Mouse (Mus musculus): ENCODE results near the gene Ttll12.

The Ttll12 gene

DNA sequence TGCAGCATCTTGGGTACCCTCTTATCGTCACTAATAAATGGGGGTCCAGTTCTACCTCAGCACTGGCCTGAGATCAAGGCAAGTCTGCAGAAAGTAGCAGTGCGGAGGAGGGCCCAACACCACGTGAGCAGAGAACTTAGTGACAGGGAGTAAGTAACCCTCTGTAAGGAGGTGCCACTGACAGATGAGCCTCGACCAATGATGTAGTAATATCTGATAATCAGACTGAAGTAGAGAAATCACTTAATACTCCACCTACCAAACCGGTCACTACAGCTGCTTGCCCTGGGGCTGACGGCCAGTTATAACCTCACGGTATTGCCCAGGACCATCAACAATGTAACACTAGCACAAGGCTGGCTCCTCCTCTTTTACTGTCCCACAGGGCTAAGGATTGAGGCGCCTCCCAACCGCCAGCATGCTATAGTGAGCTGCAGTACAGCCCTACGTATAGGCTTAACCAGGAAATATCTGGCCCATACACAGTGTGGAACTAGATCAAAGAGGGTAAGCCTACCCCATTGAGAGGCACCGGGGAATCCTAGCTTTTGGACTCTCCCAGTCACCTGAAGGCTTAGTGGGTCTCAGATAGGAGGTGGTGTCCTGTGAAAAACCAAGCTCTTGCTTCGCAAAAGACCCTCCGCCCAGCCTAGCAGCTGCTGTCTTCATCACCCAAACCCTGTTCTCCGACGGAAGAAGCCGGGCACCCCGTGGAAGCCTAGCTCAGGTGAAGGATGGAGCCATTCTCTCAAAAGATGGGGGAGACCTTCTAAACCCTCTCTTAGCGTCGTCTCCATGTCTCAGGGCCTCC lies 1.1 kb downstream of the Ttll12 start:
- peak; percentile 55 for DNase-seq (ENCODE audit: low spot score)

DNA sequence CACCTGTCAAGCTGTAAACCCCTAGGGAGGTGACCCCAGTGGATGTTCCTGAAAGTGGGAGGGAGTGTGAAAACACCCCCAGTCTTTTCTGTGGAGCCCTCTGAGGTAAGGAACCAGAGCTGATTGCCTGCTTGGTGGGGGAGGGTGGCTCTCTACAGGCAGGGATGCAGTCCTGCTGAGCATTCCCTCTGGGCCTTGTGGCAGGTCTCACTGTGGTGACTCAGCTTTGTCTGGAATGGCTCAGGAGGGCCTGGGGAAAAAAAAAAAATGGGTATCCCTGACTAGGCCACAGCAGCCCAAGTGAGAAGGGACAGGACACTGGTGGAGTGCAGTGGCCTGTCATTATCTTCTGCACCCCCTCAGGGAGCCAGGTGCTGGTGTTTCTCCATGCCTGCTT lies 1.8 kb downstream of the Ttll12 start:
- DNase-seq (ENCODE audit: low spot score), result no peak

DNA sequence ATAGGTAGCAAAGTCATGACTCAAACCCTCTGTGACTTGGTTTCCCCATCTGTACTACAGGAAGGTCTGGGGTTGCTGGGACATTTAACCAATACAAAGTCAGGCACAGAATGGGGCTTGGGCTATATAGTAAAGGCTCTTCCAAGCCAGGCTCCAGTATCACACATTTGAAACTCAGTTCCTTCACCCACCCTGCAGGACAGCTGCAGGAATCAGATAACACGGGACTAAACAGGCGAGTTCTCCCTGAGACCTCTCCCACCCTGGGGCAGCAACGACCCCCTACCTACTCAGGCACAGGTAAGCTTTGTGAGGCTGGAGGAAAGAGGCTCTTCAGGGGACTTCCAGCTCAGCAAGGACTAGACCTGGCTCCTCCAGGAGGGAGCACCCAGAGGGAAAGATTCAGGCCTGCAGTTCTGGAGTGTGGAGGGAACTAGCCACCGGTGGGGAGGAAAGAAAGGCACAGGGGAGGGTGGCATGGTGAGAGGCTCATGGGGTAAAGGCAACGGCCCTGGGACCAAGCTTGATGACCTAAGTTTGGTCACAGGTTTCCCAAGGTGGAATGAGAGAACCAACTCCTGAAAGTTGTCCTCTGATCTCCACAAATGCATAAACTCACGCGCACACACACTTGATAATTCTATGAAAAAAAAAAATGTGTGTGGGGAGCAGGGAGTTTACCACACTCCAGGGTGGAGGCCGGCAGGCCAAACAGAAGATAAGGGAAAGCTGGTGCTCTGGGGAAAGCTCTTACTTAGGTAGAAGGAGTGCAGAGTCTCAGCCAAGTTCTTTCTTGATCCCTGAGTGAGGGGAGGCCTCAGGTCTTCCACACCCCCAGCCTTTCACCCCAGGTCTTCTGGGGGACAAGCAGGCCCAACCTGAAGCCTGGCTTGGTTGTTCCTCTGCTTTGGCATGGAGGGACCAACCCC lies 2.4 kb downstream of the Ttll12 start:
- DNase-seq (ENCODE audit: low spot score), result no peak

DNA sequence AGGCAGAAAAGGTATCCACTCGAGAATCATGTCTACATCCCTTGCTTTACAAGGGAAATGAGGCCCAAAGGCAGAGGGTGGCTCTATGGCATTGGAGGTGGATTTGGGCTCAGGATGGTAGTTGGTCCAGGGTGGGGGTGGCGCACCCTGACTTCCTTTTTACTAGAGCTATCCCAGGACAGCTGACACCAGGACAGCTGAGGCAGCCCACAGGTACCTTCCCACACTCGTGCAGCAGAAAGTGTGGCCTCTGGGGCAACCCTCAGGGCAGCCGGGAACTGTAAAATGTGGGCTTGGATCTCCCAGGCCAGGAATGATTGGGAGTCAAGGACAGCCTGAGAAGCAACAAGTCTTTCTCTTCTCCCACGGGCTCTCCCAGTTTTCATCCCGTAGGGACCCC lies 3.2 kb downstream of the Ttll12 start:
- DNase-seq (ENCODE audit: low spot score), result no peak

DNA sequence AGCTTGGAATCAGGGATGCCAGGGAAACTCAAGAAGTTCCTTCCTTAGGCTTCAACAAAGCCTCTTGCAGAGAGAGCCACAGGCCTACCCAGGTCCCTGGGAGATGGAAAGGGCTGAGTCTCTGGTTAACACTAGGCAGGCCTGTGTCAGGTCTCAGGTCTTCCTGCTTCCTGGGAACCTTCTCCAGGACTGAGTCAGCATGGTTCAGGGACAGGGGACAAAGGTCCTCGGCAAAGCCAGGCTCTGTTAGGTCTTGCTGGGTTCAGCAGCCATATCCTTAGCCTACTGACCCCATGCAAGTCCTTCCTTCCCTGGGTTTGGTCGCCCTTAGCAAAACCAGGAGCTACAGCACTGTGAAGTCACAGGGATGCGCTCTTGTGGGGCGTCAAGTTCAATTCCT lies 4.1 kb downstream of the Ttll12 start:
- DNase-seq (ENCODE audit: low spot score), result no peak

DNA sequence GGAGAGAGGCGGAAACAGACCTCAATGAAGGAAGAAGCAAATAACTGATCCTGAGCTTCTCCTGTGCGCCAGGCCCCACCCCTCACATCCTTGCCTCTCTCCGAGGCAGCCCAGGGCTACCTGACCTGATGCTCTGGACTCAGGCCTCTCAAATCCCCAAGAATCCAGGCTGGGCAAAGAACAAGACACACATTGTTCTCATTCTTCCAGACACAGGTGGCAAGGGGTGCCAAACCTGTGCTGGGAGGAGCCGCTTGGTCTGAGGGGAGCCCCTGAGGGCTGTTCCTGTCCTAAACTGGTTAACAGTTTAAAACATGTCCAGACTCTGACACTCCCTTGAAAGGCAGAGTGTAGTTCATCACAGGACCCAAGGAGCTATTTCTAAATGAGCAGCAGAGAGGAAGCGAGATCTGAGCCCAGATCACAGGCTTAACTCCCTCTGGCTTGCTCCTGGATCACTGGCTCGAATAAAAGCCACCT lies 10.2 kb downstream of the Ttll12 start:
- no peak for DNase-seq (ENCODE audit: low spot score)

DNA sequence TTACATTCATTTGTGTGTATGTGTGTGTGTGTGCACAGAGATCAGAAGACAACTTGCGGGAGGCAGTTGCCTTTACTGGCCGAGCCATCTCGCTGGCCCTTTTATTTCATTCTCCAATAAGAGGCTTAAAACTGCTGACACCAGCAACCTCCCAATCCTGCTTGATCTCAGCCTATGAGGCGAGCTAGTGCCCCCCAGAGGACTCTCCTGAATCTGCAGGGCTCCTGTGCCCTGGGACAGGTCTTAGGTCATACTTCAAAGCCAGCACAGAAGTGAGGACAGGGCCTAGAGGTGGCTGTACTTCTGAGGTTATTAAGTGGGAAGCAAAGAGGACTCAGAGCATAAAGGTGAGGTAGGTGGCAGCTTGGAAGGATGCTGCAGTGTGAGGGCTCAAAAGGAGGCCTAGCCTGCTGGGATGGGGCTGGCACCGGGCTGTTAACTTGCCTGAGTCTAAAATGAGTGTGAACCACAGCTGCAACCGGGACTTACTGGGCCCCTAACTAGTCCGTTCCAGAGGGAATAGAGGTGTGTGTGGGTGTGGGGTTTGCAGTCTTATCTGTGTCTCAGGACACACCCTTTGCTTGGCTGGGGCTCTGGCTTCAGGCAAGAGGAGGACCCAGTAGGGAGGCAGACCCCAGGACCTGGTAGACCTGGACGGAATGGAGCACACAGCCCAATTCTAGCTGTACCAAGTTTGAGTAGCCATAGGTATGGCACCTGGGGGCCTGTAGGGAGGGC lies 11.4 kb downstream of the Ttll12 start:
- DNase-seq (ENCODE audit: low spot score), result peak; percentile 63

DNA sequence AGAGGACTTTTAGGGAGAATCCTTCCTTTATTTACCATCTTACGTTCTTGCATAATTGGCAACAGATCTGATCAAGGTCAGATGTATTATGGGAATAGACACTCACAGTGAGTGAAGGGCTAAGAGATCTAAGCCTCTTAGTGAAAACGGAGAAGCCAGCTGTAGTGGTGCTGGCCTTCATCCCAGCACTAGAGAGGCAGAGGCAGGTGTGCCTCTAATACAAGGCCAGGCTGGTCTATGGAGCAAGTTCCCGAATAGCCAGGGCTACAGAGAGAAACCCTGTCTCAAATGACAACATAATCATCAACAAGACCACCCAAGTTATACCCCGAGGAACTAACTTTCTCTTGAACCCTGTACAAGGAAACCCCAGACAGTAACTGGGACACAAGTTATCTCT lies 12.0 kb downstream of the Ttll12 start:
- DNase-seq (ENCODE audit: low spot score), result no peak

DNA sequence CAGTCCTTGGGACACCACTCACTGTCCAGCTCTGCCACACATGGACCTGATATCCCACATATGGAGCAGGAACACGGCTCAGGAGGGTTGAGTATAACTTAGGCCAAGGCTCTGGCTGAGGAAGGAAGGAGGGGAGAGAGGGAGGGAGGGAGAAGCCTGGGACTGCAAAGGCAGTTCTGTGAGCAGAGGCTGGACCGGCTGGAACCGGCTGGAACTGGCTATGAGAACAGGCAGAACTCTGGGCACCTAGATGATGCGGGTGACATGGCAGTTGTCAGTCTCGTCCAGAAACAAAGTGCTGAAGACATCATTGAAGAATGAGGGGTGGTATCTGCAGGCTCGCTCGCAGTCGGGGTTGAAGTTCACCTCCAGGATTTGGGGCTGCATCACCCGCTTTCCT lies 18.3 kb downstream of the Ttll12 start:
- no peak for DNase-seq (ENCODE audit: low spot score)

DNA sequence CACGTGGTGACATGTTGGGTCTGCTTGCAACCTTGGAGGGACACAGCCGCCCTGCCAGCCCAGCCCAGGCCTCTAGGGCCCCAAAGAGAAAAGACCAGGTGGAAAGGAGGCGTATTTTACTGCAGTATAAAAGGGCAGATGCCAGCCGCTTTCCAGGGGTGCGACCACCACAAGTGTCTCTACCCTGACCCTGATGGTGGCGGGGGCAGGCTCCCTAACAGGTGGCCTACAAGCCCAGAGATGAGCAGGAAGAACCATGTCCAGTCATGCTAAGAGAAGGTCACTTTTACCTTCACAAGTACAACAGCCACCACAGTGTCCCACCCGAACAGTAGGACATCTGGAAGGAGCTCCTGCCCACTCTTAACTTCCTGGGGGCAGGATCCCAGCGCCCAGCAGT lies 19.4 kb downstream of the Ttll12 start:
- DNase-seq (ENCODE audit: low spot score), result no peak

DNA sequence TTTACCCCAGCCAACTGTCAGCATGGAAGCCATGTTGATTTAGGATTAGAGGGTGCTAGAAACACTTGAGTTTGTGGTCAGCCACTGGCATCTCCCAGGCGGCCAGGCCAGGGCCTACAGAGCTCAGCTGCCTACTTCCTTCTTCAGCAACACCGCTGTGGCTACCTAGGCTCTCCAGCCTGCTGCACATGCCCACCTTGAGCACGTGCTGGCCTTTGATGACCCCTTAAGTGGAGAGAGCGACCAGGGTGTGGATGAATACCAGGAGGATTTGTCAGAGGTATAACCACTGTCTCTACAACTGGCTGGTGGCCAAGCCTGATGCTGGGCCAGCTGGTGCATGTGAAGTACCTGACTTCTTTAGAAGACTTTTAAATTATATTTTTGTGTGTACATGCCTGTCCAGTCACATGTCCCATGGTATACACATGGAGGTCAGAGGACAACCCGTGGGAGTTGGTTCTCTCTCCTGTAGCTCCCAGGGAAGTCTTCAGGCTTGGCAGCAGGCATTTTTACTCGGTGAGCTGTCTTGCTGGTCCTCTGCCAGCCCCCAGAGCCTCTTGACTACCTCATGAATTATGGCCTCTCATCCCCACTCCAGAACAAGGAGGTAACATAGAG lies 20.1 kb downstream of the Ttll12 start:
- no peak for DNase-seq (ENCODE audit: low spot score)

DNA sequence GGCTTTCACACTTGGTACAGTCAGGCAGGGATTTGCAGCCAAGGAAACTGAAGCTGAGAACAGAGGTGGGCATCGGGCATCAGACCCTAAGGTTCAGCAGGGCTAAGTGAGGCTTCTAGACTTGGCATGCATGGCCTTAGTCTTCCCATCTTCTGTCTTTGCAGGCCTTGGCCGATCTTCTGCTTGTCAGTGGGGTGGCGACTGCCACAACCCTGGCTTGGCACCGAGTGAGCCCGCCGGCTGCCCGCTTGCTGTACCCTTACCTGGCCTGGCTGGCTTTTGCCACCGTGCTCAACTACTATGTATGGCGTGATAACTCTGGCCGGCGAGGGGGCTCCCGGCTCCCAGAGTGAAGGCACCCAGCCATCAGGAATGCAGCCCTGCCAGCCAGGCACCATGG lies 21.4 kb downstream of the Ttll12 start:
- DNase-seq (ENCODE audit: low spot score), result no peak

DNA sequence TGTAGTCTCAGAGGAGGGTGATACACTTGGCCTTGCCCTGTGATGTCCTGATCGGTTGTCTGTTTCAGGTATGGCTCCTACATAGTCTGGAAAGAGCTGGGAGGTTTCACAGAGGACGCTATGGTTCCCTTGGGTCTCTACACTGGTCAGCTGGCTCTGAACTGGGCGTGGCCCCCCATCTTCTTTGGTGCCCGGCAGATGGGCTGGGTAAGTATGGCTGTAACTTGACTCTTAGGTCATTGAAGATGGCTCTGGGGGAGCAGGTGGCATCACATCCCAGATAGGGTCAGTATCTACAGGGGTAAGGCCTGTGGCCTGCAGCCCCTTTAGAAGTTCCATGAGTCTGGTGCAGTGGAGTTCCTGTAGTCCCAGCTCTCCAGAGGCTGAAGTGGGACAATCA lies 22.8 kb downstream of the Ttll12 start:
- no peak for DNase-seq (ENCODE audit: low spot score)

DNA sequence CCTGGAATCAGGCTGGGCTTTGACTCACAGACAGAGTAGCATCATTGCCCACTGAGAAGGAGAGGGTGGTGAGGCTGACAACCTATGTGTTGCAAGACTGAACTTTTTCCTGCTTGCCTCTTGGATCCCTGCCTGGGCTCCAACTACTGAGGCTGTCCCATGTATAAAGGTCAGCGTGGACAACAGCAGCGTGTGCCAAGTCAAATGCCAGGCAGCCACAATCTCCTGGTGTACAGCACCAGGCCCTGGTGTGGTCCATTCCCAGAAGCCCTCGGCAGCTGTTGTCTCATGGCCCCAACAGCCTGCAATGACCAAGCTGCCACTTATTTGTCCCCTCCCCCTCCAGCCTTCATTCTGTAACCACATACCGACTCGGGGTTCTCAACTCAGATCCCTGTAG lies 23.3 kb downstream of the Ttll12 start:
- no peak for DNase-seq (ENCODE audit: low spot score)

DNA sequence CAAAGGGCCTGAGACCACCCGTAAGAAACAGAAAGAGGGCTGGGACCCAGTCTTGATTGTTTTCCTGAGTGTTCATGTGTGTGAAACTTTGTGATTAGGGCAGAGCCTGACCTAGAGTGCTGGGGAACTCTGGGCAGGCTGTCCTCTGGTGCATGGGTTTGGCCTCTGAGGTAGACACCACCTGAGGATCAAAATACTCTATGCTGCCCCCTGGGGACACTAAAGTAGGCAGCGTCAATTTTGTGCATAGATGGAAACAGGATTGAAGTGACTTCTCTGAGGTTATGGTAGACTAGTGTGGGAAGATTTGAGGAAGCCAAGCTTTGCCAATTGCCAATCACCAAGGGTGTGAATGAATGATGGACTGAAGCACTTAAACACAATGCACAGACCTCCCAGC lies 24.3 kb downstream of the Ttll12 start:
- peak; percentile 15 for DNase-seq (ENCODE audit: low spot score)

DNA sequence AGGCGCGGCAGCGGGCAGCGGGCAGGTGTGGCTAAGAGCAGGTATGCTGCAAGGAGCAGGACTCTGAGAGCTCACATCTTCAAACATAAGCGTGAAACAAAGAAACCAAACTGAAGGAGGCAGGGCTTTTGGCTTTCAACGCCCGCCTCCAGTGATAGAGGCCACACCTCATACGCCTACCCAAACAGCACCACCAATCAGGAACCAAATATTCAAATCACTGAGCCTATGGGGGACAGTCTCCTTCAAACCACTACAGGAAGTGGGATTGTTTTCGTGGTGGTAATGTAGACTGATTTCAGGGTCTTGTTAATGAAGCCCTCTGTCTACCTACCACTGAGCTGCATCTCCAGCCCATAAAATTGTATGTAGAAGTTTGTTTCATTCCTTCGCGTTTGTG lies 25.3 kb downstream of the Ttll12 start:
- no peak for DNase-seq (ENCODE audit: low spot score)

DNA sequence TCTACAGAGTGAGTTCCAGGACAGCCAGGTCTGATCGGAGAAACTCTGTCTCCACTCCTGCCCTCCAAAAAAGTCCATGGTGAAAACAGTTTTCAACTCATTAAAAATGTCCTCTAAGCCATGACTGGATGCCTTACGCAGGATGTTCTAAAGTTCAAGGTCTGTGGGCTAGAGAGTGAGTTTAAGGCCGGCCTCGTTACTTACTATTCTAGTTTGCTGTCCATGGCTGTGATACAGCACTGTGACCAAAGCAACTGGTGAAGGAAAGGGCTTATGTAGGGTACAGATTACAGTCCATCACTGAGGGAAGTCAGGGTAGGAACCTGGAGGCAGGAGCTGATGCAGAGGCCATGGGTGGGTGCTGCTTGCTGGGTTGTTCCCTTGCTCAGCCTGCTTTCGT lies 26.4 kb downstream of the Ttll12 start:
- no peak for DNase-seq (ENCODE audit: low spot score)

DNA sequence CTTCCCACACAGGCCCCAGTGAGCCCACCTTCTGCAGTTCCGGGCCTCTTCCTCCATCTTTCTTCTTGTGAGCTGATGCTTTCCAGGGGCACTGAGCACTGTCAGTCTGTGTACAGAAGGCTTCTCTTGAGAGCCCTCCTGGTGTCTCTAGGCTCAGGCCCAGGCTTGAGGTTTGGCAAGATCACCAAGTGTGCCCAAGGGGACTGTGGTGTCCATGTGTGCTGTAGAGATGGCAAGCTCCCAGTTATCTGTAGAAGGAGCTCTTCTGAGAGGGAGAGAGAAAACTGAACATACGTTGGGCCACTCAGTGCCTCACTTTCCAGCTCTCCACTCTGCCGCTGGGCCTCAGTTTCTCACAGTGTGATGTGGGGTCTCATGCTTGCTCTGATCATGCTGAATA lies 27.2 kb downstream of the Ttll12 start:
- DNase-seq (ENCODE audit: low spot score), result no peak

DNA sequence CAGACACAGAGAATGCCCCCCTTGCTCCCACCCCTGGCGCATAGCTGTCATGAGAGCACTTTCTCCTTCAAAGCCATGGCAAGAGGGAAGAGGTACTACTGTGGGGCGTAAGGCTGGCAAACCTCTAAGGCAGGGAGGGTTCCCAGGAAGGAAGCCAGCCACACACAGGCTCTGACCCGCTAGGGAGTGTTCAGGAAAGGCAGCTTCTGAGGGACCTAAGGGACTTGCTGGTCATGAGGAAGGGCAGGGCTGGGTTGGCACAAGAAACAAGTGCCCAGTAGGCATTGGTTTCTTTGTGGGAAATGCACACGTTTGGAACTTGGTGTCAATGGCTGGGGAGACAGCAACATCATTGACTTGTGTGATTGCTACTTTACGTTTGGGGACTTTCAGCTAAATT lies 29.0 kb downstream of the Ttll12 start:
- no peak for DNase-seq (ENCODE audit: low spot score)

DNA sequence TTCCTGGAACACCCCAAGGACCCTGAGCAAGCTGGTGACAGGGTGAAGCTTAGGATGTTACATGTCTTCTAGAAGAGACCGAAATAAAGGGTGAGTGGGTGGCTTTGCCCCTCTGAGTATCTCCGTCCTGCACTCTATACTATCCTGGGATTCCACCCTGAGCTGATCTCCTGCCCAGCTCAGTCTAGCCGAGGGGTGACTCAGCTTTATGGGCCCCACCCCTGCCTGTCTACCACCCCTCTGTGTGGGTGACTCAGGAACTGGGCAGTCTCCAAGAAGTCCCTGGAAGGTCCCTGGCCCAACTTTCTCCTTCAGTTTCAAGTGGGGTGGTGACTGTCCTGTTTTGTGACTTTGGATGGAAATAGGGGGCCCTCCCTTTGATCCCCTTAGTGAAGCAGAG lies 29.5 kb downstream of the Ttll12 start:
- DNase-seq (ENCODE audit: low spot score), result no peak

DNA sequence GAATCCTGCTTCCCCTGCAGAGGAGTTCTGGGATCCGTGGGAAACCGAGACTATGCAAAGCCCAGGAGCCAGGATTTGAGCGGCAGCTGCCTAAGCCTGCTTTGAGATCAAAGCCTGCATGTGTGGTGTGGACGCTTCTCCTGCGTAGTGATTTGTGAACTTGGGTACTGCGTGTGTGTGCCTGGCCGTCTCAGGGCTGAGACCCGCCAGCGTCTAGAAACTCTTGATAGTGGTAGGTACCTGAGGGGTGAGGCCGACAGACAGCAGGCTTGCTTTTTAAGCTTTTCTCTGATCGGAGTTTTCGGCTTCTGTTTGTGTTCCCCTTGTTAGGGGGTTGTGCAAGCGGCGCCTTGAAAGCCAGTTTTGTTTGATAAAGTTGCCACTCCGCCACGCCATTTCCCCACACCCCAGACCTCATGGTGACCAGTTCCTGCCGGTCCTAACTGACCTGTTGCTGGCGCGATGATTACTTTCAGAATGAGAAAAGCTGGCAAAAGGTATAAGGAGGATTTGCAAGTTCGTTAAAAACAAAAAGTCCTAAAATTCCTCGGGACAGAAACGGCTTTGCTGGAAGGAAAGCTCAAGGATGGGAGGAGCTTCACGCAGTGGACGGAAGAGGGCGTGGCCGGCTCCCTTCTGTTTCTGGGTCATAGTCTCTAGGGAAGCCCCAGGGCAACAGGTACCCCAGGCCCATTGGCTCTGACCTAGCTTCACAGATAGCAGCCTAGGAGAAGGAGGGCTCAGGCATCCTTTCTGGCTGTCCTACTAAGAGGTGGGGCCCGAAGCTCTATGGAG lies 30.9 kb downstream of the Ttll12 start:
- peak; percentile 68 for DNase-seq (ENCODE audit: low spot score)

Data from embryo, embryonic 10.5 days (tissue).